Mouse (Mus musculus) hematopoietic stem cell, adult 5-6 weeks (primary cell): Measurements from ENCODE around the gene Enpp5. TPM values are rescaled to one million over a fixed set of nuclear protein-coding genes. Genes with fewer than 3 reads are reported as not detected.
A peak's percentile ranks its signal among the peaks of the same experiment; 100 is the strongest.

Experiments used
- ATAC-seq, 2 experiments: fragments of 125-278 bp in 1 of 2; replicated peaks in 1 of 2; 2 replicates each; pipeline ENCODE4 v1.8.0; 2016 to 2017; ENCODE audit warnings: inconsistent platforms in 2 of 2, mild to moderate bottlenecking in 2 of 2, moderate number of reproducible peaks in 2 of 2, low read depth in 1 of 2, moderate TSS enrichment in 1 of 2; ENCODE audit not compliant: low FRiP score in 2 of 2, poor library complexity in 2 of 2, severe bottlenecking in 2 of 2, insufficient read depth in 1 of 2, low TSS enrichment in 1 of 2
- total RNA-seq: library from RNA; stranded (forward); fragments of 172-1452, 232-1000 nt; gene quantifications from 2 replicates; pipeline ENCODE4 v1.2.3, GENCODE M21; 2017

Gene Enpp5
- 29.9 and 34.1 TPM in 2 replicates for total RNA-seq

DNA sequence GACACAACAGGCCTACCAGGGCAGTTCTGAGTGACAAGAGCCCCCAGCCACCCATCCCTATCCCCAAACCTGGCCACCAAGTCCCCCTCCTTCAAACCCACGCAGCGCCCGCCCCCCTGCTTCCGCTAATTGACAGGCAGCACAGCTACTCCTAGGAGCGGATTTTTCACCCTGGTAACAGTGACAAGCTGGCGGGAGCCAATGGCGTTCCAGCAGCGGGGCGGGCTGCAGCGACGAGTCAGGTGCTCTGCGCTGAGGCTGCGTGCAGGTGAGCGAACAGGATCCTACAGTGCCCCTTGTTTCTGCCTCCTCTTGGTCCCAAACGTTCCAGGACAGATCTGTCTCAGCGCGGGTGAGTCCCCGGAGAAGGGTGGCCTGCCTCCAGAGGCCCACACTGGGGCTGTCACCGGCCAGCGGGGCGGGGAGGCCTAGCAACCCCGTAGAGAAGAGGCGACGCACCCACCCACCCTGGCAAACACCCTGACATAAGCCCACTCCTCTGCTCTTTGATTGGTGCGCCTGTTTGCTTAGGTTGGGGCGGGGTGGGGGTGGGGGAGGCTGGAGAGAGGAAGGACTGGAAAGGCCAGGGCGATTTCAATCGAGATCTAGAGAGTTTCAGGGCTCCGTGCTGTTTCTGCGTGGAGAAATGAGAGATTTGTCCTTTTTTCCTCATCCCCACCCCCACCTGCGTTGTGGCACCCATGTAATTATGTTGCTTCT, at the start of gene Enpp5:
Enpp5 (plus strand) TSS at position 183 of the 720 bp plus-strand sequence.
- peak; percentile 96 to 97 for ATAC-seq

DNA sequence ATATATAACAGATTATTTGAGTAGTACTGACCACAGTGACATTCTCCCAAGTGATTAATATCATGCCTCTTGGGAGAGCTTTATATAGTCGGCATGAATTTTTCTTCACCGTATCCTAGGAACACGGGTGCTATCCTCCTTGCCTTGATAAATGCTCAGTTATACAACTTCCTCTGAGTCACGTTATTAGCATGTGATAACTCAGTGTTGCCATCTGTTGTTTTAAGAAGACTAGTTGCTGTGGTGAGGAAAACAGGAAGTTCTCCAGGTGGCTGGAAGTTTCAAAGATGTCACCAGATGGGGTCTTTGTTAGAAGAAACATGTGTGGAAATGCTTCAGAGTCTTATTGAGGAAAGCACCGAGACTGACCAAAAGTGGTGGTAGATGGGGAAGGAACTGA, 49.0 kb upstream of the Enpp5 start:
- ATAC-seq, result peak; percentile 32 to 48; a peak in 2 of 4 replicates

DNA sequence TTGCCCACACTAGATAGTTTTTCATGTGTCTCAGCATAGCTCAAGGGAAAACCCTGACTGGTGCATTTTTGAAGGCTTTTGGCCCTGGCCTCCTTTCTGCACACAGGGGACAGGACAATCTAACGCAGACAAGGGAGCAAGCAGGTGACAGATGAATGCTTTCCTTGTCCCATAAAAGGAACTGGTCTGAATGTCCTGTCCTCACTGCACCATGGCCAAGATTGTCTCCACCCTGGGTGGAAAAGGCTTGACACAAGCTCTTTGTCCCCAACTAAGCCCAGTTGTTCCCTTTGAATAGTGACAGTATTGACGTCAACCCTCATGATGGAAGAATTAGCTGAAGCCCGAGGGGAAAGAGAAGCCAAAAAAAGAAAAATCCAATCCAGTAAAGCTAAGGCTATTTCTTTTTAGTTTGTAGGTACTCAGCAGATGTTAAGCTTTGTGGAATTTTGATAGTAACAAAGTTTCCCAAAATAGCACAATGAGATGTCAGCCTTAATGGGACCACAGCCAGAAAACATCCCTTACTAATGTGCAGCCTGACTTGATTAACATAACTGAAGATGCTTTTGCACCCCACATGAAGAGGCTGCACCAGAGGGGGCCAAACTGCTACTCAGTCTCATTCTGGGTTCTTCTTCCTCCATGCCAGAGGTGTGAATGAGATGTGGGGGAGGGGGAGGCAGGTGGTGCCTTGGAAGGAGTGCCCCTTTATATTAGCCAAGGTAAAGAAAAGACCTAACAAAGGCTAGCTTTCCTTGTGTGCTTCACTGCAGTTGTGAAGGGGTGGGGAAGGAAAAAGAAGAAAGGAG, 47.6 kb upstream of the Enpp5 start:
- no peak for ATAC-seq

DNA sequence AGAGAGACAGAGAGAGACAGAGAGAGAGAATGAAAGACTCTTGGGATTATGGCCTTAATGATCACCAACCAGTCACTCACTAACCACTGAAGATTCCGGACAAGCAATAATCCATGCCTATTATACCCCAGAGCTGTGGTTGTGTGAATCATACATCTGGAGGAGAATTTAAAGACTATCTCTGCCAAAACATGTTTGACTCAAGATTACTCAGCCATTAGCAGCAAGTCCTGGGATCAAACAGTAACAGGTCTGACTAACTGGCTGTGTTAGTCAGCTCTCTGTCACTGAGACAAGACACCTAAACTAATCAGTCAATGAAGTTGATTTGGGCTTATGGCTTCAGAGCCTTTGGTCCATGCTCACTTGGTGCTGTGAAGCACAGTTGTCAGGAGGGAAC, 43.6 kb upstream of the Enpp5 start:
- no peak for ATAC-seq

DNA sequence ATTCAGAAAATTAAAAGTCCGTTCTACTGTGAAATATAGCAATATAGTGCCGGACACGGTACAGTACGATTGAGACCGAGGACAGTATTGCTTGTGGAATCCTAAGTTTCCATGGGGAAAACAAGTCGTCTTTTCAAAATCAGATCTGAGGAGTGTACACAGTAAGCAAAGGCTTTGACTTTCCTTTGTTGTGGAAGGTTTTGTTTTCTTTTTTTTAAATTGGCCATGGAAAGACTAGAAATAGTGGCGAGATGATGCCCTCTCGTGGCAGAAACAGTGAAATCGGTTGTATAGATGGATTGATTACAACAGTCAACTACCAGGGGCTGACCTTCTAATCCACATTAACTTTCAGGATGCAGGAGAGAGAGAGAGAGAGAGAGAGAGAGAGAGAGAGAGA, 40.0 kb upstream of the Enpp5 start:
- peak in 1 of 2 experiments; percentile 46; a peak in 1 of 4 replicates for ATAC-seq

DNA sequence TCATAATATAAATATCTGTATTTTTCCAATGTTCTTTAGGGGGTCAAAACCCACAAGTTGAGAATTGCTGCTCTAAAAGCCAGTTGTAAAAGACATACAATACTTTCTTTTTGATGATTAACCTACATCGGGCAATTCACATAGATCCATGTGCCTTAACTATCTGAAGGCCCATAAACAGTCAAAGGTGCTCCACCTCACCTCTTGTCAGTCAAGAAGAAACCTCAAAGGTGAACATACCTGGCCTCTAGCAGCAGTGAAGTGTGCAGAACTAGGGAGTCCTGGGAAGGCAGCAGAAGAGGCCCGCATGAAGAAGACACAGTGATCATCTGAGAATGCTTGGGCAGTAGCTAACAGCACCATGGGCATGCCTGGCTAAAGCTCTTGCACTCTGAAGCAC, 38.2 kb upstream of the Enpp5 start:
- no peak for ATAC-seq

DNA sequence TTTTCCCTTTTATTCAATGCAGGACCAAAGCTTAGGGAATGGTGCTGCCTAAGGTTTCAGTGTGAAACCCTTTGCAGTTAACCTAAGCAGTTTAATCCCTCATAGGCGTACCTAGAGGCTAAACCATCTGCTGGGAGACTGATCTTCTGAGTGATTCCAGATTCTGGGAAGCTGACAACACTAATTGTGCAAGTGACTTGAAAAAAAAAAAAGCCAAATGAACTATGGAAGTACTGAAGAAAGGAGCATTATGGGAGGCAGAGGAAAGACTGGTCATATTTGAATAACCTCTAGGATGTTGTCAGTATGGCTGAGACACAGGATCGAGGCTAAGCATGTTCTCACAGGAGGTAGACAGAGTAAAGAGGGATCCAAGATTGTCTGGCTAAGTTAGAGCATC, 36.3 kb upstream of the Enpp5 start:
- ATAC-seq, result no peak

DNA sequence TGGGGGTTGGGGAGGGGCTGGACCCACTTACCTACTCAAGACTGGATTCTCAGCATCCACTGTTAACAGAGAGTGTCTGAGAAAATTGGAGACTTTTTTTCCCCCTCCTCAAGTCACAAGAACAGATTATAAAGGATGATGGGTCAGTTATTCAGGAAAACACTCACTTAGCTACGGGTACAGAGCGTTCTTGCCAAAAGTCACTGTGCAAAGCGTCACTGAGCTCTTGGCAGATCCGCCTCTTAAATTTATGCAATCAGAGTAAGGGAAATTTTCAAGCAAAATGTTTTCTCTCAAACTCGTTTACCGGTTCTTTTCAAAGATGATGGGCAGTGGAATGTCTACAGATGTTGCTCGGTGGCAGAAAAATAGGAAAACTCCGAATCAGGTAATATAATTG, 35.8 kb upstream of the Enpp5 start:
- no peak for ATAC-seq

DNA sequence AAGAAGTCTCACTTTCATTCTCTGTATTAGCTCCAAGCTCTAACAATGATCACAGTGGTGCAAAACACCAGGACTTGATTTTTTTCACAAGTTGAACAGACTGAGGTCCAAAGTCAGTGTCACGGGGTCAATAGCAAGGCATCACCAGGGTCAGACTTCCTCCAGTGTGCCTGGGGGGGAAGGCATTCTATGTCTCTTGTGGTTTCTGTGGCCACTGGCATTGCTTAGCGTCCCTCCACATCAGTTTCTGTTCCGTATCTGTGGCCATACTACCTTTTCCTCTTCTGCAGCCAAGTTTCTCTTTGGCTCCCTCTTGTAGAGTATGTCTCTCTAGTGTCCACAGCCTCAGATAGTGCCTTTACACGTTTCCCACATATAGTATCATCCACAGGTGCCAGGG, 25.2 kb upstream of the Enpp5 start:
- peak; percentile 98 for ATAC-seq

DNA sequence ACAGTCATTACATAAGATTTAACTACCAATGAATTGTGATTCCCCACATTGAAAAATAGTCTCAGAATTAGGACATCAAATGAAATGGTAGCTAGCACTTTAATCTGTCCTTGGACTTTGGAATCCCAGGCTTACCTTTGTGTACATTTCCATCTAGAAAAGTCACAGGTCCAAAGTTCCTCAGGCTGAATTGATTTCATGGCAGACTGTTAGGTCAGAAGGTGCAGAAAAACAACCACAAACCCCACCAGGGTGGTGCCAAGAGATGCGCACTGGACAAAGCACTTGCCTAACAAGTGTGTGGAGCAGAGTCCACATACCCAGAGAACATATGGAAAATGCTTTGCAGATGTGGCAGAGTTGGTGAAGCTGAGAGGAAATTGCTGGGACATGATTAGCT, 21.5 kb upstream of the Enpp5 start:
- ATAC-seq, result no peak

DNA sequence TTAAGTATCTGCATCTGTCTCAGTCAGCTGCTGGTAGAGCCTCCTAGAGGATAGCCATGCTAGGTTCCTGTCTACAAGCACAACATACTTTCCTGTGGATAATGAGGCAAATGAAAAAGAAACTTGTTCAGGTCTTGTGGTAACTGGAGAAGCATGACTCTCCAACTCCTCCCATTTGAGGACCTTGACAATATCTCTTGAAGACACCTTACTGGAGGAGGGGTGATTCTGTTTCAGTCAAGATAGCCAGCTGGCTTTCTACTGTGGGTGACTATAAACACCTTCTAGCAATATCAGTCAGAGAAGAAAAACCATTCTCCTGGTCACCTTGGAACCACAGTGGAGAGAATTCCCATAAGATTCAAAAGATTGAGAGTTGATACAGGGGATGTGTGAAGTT, 20.5 kb upstream of the Enpp5 start:
- no peak for ATAC-seq

DNA sequence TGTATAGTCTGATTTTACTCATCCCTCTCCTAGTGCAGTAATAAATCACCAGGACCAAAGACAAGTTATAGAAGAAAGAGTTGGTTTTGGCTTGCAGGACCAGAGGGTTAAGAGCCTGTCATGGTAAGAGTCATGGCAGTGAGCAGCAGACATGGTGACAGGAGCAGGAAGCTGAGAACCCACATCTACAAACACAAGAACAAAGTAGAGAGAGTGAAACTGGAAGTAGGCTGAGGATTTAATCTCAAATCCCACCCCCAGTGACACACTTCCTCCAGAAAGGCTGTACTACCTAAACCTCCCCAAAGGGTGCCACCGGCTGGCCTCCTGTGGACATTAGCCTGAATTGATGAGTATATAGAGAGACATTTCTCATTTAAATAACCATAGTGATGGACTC, 17.8 kb upstream of the Enpp5 start:
- ATAC-seq, result no peak

DNA sequence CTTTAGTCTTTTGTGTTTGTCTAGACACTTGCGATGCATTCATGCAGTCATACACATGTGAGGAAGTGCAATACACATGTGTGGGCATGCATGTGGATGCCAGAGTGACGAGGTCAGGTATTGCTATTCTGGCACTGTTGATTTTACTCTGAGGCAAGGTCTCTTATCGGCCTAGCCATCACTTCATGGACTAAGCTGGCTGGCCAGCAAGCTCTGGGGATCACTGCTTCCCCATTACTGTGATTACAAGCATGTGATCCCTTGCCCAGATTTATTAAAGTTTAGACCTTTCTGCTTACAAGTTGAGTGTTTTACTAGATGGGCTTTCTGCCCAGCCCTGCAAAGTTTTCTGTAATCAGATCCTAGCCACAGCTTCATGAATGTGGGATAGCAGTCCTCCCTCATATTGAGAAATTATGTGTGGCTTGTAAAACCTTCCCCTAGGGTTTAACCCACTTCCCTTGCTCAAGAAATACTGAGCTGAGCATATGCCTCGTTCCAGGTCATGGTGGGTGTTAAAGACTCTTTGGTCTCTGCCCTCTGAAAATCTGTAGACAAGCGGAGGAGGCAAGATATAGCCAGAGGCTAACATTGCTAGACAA, 17.2 kb upstream of the Enpp5 start:
- no peak for ATAC-seq

DNA sequence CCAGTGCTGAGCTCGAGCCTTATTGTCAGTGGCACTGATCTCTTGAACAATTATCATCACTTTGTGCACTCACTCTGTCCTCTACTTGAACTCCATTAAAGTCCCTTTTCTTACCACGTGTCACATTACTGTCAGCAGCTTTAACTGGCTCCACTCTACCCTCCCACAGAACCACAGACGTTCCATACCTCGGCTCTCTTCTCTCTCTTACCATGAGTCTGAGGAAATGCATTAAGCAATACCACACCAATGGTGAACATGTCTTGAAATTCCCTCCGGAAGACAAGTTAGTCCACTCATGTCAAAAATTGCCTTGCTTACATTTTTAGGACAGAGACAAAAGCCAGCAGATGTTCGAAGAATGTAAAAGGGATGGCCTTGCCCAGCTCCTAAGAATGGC, 9.7 kb upstream of the Enpp5 start:
- no peak for ATAC-seq

DNA sequence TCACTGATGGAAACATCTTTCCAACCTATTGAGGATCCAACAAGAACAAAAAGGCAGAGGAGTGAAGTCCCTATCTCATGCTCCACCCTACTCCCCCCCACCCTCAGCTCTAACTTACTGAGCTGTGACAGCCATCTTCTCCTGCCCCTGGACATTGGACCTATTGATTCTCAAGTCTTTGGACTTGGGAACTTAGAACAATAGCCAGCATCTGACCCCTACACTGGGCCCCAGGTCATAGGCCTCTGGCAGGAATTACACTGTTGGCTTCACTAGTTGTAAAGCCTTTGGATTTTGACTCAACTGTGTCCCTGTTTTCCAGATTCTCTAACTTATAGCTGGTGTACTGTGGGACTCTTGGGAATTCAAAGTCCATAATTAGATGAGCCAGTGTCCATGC, 6.9 kb upstream of the Enpp5 start:
- ATAC-seq, result no peak

DNA sequence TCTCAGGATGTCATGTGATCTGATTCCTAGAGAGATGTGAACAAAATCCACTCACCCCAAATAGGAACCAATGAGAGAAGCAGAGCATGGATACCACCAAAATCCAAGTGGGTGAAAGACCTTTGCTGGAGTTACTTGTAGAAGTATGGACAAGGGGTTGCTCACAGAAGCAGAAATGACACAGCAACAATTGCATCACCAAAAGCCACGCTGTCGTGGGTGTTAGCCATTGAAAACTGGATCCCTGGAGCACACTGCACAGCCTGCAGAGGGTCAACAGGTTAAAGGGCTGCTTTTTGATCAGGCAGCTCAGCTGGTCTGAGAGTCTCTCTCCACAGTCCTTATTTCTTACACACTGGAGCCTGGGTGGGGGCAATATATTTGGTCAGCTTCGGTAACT, 3.0 kb upstream of the Enpp5 start:
- ATAC-seq, result no peak

DNA sequence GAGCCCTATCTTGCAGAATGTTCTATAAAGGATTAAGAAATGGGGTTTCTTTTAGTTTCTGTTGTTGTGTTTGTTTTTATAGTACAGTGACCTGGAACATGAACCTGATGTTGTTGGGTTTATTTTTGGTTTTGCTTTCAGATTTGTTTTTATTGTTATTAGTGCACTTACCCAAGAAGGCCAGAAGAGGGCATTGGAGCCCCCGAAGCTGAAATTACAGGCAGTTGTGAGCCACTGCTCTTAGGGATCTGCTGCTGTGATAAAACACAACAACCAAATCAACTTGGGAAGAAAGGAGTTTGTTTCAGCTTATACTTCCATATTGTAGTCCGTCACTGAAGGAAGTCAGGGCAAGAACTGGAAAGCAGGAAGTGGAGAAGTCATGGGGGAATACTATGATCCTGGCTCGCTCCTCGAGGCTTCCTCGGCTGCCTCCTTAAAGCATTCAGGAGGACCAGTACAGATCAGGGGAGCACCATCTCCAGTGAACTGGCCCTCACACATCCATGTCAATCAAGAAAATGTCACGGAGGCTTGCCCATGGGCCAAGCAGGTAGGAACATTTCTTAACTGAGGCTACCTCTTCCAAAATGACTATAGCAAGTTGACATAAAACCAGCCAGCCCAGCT, 2.4 kb upstream of the Enpp5 start:
- peak; percentile 57 to 68; a peak in 3 of 4 replicates for ATAC-seq
